Mouse (Mus musculus) cerebellum, adult 11-12 months (tissue): Measurements from ENCODE around the gene Ndufa6.
"Not testable (repeated sequence)": the region's sequence is repeated elsewhere in the genome, so short reads cannot be mapped to it uniquely, and the experiment has no call there.

ENCODE experiments used
- DNase-seq: peaks from one replicate; pipeline ENCODE4 v3.0.0; 2022

The Ndufa6 gene

DNA sequence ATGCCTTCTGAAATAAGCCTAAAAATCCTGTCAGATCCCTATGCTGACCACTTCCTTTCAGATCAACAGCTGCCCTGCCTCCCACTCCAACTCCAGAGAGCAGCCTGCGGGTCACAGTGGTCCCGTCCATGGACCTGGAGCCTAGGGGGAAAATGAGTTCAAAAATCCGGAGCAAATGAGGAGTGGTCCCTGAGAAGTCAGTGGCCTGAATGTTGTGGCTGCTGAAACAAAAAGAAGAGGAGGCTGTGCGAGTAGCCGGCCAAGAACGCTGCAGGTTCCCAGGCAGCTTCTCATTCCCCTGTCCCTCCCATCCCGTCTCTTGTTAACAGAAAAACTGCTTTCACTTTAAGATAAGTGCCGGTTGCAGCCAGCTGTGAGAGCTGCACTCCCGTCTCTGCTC is 10.4 kb upstream of the Ndufa6 start:
- DNase-seq: not testable (repeated sequence)

GRCm38 (mm10) chr15:82363801-82364200 is 9.7 kb upstream of the Ndufa6 start:
- DNase-seq: not testable (repeated sequence)

DNA sequence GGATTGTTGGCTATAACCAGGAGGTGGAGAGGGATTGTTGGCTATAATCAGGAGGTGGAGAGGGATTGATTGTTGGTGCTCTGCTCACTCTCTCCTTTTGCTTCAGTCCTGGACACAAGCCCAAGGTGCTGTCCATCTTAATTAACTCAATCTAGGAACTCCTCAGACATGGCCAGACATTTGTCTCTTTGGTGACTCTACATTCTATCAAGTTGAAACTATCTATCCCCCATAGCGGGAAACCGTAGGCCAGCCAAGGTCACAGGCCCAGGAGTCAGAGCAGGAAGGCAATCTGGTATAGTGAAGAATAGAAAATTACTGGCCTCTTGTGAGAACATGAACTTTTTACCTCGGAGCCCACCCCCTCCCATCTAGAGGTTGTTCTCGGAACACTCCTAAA is 8.1 kb upstream of the Ndufa6 start:
- DNase-seq: no peak

DNA sequence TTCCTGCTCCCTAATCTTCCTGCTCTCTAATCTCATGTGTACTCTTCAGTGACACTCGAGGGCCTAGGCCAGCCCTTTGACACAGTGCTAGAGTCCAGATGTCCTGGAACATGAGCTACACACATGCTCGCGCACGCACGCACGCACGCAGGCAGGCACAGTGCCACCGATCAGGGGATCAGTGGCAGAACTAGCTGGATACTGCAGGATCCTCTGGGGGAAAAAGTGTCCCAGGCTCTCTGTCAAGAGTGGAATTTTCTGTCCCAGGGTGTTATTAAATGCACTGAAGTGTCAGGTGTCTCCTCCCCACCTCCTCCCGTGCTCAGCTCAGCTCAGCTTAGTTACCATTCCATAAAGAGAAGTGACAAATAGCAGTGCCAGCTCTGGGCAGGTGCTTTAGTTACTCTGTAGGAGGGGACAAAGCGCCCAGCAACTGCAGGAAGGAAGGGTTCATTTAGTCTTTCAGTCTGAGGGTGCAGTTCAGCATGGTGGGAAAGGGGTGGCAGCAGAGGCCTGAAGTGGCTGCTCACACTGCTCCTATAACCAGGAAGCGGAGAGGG is 7.4 kb upstream of the Ndufa6 start:
- DNase-seq: no peak

- DNase-seq: no peak
These were observed 4.5 kb upstream of the Ndufa6 start for GRCm38 (mm10) chr15:82358431-82359260.

DNA sequence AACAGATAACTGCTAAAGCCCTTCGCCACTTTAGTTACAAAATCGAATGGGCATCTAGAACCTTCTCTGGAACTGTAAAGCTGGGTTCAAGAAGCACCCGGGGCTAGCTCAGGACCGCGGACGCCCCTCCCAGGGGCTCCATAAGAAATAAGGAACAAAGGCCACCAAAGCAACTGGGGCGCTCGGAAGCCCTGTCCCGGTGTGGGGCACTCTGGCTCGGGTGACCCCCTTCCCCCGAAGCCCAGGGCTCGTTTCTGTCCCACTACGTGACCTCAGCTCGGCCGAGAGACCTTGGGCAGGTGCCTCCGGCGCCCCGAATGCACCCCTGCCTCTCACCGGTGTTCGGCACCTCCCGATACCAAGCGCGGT is 393 bp downstream of the Ndufa6 start:
- no peak for DNase-seq

DNA sequence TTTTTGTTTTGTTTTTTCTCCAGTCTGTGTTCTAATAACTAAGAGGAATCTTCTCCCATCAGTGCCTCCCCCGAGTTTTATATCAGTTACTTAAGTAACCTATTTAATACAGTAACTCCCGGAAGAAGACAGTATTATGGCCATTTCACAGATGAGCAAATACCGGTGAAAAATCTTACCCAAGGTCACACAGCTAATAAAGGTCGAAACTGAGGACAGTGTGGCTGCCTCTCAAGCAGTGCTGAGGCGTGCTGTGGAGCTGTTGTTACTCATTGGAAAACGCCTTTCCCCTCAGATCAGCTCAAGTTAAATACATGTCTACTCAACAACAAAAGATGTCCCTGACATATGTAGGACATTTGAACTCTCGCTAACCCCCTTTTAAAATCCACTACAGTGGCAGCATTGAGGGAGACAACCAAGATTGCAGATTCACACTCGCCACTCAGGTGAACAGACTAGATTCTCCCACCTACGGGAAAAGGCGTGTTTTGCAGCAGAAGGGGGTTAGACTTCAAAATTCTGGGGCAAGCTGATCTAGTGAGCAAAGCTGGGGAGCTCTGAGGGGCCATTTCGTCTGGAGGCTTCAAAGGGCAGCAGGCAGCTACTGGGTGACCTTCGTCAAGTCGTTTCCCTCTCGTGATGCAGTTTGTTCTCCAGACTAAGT is 911 bp downstream of the Ndufa6 start:
- DNase-seq: no peak

- DNase-seq: no peak
These were observed 2.6 kb downstream of the Ndufa6 start for GRCm38 (mm10) chr15:82351480-82351879.

GRCm38 (mm10) chr15:82350349-82350748 is 3.8 kb downstream of the Ndufa6 start:
- DNase-seq: no peak

GRCm38 (mm10) chr15:82348999-82349341 is 5.2 kb downstream of the Ndufa6 start:
- DNase-seq: no peak

GRCm38 (mm10) chr15:82348258-82348998 is 5.7 kb downstream of the Ndufa6 start:
- DNase-seq: no peak

DNA sequence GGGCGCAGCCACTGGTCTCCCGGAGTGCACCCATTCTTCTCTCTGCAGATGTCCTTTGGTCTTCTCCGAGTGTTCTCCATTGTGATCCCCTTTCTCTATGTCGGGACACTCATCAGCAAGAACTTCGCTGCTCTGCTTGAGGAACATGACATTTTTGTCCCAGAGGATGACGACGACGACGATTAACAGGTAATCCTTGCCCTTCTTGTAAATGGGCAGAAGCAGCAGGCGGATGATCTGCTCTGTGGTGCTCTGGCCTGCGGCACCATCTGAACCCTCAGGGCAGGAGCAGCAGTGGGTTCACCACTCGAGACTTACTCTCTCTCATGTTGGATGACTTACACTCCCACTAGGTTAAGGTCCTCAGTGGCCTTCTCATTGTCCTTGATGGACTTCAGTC is 6.3 kb downstream of the Ndufa6 start:
- no peak for DNase-seq

GRCm38 (mm10) chr15:82347303-82347676 is 6.8 kb downstream of the Ndufa6 start:
- no peak for DNase-seq

DNA sequence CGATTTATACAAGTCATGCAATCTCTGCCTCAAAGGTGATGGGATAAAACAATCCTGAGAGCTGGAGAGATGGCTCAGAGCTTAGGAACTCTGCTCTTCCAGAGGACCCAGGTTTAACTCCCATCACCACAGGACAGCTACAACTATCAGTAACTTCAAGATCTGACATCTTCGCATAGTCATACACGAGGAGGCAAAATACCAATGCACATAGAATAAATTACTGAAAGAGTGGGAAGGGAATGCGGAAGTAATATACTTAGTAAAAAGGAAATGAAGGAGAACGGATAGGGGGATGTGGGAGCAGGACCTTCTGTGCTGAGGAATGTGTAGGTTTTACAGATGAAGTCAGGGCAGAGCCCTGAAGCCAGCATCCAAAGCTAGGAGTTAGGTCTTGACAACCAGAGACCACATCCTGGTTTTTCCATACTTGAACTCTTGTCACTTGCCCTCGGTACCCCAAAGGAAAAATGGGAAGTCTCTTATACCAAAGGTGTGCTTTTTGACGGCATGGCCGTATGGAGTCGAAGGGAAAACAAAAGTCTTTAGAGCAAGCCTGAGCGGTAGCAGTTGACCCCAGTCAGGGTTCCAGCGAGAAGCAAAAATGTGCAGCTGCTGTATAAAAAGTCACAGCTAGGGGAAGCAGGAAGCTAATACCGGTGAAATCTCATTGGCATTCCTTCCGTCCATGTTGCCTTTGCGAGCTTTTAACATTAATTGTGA is 7.4 kb downstream of the Ndufa6 start:
- no peak for DNase-seq

DNA sequence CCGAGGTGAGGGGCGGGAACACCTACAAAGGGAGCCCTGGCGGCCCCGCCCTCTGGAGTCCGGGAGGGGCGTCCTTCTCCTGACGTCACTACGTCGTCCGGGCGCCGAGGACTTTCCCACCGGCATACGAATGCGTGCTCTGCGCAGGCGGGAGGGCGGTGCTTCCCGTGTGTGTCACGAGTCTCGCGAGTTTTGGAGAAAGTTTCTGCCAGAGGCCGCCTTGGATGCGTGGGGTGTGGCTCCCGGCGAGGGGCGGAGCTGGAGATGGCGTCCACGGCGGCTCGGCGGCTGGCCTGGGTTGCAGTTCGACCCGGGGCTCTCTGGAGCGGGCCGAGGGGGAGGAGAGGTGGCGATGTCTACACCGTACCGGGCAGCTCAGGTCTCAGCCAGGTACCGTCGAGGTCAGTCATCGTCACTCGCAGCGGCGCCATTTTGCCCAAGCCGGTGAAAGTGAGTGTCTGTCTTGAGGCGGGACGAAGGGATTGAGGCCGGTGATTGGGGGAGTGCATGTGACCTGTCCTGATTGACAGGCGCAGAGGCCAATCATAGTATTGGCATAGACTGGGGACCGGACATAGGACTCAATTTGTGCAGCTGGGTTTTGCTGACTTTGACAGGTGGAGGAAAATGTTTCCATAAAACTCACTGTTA is 8.2 kb downstream of the Ndufa6 start:
- DNase-seq: peak; percentile 98

GRCm38 (mm10) chr15:82344971-82345370 is 9.2 kb downstream of the Ndufa6 start:
- DNase-seq: no peak

DNA sequence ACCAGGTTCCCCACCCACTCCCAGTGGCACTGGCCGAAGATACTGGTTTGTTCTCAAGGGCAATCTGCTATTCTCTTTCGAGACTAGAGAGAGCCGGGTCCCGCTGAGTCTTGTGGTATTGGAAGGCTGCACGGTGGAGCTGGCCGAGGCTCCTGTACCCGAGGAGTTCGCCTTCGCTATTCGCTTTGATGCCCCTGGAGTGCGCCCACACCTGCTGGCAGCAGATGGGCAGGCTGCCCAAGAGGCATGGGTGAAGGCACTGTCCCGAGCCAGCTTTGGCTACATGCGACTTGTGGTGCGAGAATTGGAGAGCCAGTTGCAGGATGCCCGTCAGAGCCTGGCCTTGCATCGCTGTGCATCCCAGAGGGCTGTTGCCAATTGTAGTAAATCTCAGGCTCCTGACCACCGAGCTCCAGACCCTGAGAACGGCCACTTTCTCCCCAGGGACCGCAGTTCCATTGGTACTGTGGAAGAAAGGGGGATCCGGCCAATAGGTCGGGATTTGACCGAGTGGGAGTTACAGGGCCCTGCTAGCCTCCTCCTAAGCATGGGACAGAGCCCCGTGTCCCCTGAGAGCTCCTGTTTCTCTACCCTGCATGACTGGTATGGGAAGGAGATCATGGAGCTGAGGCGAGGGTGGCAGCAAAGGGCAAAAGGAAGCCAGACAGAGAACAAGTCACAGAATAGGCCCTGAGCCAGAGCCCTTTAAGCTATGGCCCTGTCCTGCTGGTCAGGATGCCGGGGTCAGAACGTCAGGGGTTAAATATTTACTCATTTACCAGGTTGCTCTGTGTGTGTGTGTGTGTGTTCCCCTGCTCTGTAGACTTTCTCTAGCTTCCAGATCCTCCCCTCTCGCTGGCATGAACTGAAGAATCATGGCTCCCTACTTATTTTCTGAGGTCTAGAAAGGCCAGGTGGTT is 10.5 kb downstream of the Ndufa6 start:
- DNase-seq: peak; percentile 57

DNA sequence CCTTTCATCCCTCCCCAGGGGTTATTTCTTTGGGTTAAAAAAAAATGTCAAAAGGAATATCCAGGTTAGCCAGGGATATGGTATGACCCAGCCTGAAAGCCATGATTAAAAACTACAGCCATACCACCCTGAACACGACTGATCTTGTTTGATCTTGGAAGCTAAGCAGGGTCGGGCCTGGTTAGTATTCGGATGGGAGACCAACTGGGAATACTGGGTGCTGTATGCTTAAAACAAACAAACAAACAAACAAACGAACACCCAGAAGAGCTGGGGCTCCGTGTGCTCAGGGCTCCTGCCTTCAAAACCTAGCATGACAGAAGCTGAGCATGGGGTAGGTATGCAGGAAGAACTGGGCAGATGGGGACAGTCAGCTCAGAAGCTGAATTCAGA is 11.6 kb downstream of the Ndufa6 start:
- no peak for DNase-seq

DNA sequence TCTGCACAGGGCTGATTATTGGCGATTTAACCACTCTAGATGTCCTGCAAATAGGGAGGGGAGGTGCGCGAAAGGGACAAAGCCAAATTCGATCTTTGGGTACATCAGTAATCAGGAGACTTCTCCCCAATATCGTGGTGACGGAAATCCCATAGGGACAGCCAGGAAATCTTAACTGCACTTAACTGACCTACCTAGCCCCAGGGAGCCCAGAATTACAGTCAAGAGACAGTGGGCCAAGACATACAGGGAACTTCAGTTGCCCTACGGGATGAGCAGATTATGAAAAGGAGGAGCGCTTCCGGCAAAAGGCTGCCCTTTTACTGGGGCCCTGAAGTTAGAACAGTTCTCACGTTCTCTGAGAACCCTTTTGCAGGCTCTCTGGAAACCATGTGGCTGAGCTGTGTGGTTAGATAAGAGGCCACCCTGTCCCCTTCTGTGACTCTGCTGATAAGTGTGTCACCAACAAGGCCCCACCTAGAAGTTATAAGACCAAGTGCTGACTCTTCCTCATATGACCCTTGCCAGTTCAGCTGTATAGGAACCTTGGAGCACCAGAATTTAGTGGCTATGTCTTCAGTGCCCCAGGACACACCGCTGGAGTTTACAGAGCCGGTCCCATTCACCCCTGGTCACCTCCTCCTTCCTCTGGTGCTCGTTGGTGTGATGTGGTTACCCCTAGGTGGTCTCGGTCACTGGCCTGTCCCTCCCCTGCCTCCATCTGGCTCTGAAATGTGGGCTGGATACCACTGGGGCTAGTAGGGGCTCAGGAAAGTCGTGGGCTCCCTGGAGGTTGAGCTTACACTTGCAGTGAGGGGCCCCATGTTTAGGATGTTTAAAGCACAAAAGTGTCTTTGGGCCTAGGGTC is 12.2 kb downstream of the Ndufa6 start:
- DNase-seq: no peak

- DNase-seq: no peak
These were observed 13.1 kb downstream of the Ndufa6 start for GRCm38 (mm10) chr15:82341036-82341501.
